Mouse (Mus musculus): ENCODE measurements around the gene Gstcd.

DNA sequence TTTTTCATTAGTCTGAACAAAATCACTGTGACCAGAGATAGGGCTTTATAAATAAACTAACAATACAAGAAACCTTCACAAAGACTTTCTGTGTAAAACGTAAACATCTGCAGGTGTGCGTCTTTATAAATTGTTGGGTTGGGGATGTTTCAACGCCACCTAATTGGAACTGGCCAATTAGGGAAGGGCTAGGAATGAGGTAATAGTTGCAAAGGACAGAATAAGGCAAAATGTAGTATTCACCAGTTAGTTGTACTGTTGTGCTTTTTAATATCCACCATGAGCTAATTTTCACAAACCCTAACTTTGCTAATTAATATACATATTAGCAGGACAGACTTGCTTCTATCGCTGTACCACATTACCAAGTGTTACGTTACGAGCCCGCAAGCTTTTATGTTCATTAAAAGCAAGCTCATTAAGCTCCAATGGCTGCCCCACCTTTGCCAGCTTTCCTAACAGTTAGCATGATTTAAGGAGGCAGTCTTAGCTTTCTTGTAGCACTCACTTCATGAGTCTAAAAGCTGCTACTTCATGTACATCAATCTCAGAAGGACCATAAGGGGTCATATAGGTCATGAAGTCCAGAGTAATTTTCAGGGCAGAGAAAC lies 58.6 kb downstream of the Gstcd start:
- TF ChIP-seq CTCF (IDR thresholded peaks at IDR 0.05; ENCODE audit: low read depth, low read length) (no peak), POLR2A (IDR thresholded peaks at IDR 0.05; ENCODE audit: extremely low read depth, insufficient read depth, low read length) (no peak)

Measured in liver, adult 2 months (tissue).